Comparison of ENCODE assay signal across 13 mouse cellular contexts in the genomic region with DNA sequence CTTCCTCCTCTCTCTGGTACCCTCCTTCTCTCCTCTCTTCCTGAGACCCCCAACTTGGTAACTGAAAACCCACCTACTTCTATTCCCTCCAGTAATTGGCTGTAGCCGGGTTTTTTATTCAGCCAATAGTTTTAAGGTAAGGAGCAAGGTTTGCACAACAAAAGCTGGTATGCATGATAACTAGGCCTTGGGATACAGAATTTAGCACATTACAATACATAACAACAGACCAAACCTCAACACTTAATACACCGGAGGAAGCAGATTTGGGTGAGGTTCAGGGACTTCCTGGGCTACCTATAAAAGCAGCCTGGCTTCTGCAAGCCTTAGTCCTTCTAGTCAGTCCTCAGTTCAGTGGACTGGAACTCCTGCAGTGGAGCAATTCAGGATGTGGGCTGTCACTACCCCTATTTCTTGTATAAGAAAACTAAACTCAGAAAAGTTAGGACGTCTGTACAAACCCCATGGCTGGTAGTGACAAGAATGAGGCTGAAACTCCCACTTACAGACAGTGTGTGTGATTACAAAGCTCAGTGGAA.
"Had no signal": no experiment of that assay in that cellular context is flagged by ENCODE, and none has a peak within 500 bp of the region (broad histone marks: within the 10 kb centered on the region; RNA-seq: fewer than 3 reads in every experiment).

No protein-coding gene starts in this region.

- DNase-seq: kidney, adult 9 months; kidney, postnatal 36 days; layer of hippocampus, adult 9-11 months; left cerebral cortex, postnatal 4 days; lung, adult 2 months; thymus, postnatal 36 days had no signal

- H3K36me3 ChIP-seq: limb, embryonic 13.5 days; liver, embryonic 15.5 days; midbrain, embryonic 13.5 days had no signal

- H3K27me3 ChIP-seq: limb, embryonic 13.5 days; liver, embryonic 15.5 days had no signal

- H3K27ac ChIP-seq: kidney, postnatal 0 days; limb, embryonic 13.5 days; liver, embryonic 15.5 days; macrophage; midbrain, embryonic 13.5 days had no signal

- ATAC-seq: intestine, postnatal 0 days; lung, postnatal 0 days; midbrain, embryonic 13.5 days had no signal

- H3K4me3 ChIP-seq: limb, embryonic 13.5 days; liver, embryonic 15.5 days; midbrain, embryonic 13.5 days had no signal
